Mouse (Mus musculus): ENCODE data around the gene Msh2.

- TF ChIP-seq CTCF (IDR thresholded peaks at IDR 0.05; ENCODE audit: borderline replicate concordance, control insufficient read depth, extremely low read depth, insufficient read depth, low read length, poor library complexity) (no peak), POLR2A (IDR thresholded peaks at IDR 0.05; ENCODE audit: control insufficient read depth, extremely low read depth, insufficient read depth, low read length, poor library complexity) (no peak)
Observed at GRCm38 (mm10) chr17:87696814-87697213, 24.7 kb downstream of the Msh2 start.

Measured in thymus, adult 2 months (tissue).